Mouse (Mus musculus): Measurements from ENCODE around the gene Cfap73.

Gene Cfap73

DNA sequence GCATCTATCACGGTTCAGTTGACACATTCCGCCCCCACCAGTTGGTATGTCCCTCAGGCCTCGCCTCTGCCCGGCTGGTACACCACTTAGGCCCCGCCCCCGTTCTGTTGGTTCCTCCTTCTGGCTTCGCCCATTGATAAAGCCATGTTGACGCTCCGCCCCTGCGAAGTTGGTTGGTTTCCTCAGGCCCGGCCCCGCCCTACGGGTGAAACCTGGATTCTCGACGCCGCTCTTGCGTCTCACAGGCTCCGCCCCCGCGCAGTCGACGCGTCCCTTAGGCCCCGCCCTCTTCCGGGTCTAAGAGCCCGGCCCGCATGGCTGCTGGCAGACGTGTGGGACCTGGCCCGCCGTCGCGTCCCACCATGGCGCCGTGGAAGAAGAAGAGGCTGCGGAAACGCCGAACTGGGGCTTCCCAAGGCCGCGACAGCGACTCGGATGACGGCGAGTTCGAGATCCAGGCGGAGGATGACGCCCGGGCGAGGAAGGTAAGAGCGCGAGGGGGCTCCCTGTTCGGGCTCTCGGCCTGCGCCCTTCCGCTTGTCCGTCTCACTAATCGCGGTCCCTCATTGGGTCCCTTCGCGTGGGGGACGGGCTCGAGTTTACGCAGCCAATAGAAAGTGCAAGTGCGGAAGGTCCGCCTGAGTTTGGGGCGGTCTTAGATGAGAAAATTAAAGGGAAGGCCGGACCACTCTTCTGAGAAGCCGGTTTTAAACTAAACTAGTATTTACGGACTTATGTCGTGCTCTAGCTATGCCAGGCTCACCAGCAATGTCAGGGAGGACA, 21.0 kb downstream of the Cfap73 start:
- DNase-seq (ENCODE audit: low spot score in 2 of 2), result peak; percentile 100

DNA sequence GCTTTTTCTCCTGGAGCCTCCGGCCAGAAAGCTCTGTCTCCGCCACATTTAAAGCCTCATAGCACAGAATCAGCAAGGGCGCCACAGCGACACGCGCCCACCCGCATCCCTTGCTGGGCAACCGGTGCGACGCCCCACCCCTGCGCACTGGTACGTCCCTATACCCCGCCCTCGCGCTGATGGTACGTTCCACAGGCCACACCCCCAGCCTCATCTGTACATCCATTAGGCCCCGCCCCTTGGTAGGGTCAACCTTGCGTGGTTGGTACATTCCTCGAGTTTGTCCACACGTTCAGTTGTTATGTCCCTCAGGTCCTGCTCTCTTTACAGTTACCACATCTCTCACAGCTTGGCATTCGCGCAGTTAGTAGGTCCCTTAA, 21.6 kb downstream of the Cfap73 start, which contains the start of the genes Rita1 and Ddx54:
Rita1 (minus strand) TSS at position 148 of the 380 bp plus-strand sequence.
Ddx54 (plus strand) TSS at position 298 of the 380 bp plus-strand sequence.
- DNase-seq (ENCODE audit: low spot score in 2 of 2), result peak; percentile 94 to 96

DNA sequence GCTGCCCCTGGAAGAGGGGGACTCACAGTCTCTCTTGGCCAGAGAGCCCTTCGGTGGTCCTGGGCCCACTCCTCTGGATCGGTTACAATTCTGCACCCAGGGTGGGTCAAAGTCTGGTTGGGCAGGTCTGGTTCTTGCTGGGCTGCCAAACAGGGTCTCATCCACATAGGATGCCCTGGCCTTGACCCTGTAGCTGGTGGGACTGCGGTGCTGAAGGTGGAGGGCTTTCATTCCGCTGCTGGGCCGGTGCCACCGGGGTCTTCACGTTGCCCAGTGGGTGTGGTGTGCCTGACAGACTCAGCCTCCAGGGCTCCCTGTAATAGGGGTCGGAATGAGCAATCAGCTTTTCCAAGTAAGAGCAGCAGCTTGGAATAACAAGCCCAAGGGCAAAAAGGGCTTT, 22.6 kb downstream of the Cfap73 start:
- no peak for DNase-seq (ENCODE audit: low spot score in 2 of 2)

DNA sequence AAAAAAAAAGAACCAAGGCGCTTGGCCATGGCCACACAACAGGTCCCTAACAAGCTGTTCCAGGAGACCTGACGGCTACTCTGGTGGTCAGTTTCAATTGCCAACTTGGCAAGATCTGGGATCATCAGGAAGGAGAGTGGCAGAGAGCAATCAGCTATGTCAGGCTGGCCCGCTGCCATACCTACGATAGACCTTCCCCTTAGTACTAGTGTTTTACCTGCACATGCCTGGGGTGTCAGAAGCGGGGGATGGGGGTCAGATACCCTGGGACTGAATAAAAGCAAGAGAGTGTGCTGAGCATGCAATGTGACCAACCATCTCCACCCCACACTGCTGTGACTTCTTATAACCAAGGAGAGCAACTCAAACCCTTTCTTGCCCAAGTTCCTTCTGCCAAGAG, 23.1 kb downstream of the Cfap73 start:
- DNase-seq (ENCODE audit: low spot score in 2 of 2), result no peak

DNA sequence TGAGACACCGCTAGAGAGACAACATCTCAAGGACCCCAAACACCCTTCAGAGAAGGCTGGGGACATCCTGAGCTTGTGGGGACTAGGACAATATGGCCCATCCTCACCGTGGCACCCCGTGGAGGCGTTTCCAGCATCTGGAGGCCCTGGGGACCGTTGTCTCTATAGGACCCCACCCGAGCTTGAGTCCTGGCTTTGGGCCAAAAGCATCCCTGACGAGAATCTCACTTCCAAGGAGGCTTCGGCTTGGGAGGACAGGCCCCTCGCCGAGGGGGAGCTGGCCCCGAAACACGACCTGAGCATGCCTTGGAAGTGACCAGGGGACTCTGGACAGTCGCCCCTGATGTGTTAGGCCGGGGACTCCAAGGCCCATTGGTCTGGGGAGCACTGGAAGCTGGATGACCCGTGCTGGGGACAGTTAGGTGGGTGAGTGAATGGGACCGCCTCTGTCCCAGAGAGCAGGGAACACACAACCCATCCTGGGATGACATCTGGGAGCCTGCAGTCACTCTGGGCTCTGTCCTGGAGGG, 24.7 kb downstream of the Cfap73 start:
- DNase-seq (ENCODE audit: low spot score in 2 of 2), result no peak

DNA sequence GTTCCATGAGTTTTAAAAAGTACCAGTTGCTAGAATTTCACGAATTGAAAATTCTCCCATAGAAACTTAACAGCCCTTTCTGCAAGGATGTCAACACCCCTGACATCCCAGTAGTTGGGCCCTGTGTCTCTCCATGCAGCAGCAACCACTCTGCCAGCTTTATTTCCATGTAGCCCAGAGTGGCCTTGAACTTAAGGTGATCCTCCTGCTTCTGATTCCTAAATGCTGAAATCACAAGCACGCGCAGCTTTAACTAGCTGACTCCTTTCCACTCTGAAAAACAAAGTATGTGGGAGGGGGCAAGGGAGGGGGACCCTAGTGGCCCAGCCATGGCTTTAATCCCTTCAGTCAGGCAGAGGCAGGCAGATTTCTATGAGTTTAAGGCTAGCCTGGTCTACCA, 26.7 kb downstream of the Cfap73 start:
- no peak for DNase-seq (ENCODE audit: low spot score in 2 of 2)

DNA sequence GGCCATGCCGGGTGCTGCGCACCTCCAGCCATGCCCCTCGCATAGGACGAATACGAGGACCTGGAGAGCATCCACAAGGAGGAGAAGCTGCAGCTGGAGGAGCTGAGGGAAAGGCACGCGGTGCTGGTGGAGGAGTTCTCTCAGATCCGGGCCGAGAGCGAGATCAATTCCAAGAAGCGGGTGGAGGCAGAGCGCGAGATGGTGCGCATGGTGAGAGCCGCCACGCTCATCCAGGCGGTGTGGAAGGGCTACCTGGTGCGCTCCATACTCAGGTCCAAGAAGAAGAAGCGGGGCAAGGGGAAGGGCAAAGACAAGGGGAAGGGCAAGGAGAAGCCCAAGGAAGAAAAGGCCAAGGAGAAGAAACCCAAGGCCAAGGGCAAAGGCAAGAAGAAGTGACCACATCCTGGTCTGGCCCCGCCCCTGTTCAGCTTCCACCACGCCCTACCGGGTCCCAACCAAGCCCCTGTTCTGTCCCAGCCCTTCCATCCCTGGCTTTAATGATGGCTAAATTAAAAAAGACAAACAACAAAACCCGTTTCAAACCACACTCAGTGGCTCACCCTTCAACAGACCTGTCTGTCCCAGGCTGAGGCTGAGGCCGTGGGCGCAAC, 27.3 kb downstream of the Cfap73 start:
- no peak for DNase-seq (ENCODE audit: low spot score in 2 of 2)

DNA sequence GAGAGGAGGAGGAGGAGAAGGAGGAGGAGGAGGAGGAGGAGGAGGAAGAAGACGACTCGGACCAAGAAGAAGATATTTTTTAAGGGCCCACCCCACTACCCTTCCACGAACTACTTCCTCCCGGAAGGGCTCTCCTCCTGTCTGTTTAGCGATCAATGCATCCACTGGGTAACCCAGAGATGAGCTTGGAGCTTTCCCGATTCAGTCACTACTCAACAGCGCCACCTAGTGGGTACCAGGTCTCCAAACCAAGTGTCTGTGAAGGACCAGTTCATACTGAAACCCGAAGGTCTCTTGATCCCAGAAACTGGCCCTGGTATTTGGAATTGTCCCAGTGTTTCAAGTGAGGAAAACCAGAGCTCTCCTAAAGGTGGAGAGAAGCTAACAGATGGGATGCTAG, 28.3 kb downstream of the Cfap73 start:
- DNase-seq (ENCODE audit: low spot score in 2 of 2), result peak; percentile 76 to 92

DNA sequence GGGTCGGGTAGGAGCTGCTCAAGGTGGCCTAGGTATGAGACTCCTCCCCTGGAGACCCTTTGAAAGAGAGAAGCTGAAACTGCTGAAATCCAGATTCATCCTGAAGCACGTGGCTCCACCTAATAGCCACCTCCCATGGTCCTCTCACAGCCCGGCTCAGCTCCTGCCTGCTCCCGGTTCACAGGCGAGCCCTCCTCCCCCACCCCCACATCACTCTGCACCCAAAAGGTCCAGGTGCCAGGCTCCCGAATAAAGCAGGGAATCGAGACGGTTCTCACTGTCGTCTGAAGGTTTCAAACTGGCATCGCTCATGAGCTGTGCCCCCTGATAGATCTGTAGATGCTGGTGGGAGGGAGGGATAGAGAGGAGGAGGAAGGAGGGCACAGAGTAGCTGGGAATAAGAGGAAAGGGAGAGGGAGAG, 28.8 kb downstream of the Cfap73 start:
- no peak for DNase-seq (ENCODE audit: low spot score in 2 of 2)

DNA sequence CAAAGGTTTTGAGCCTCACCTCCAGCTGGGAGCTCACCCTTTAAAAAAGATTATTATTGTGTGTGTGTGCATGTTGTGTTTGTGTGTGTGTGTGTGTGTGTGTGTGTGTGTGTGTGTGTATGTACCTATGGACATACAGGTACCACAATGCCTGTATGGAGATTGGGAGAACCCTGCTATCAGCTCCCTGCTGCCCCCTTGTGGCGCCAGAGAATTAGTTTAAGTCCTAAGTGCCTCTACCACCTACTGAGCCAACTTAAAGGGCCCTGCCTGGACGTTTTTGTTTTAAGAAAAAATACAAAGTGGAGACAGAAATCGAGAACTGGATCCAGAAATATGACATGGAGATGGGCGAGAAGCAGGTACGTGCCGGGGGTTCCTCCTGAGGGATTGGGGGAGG, 29.2 kb downstream of the Cfap73 start:
- DNase-seq (ENCODE audit: low spot score in 2 of 2), result peak in 1 of 2 experiments; percentile 84

DNA sequence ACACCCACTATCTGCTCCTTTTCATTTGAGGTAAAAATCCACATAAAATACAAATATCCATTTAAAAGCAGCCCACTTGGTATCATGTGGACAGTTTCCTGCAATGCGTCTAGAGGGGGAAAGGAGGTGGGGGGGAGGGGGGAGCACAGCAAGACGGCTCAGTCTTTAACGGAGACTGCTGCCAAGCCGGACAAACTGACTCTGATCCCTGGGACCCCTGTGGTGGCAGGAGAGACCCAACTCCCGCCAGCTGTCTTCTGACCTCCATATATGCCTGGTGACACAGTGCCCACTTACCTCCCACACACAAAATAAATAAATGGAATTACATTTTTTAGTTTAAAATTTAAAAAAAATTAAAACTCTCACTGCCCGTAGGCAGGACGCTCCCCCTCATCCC, 30.5 kb downstream of the Cfap73 start:
- DNase-seq (ENCODE audit: low spot score in 2 of 2), result no peak

DNA sequence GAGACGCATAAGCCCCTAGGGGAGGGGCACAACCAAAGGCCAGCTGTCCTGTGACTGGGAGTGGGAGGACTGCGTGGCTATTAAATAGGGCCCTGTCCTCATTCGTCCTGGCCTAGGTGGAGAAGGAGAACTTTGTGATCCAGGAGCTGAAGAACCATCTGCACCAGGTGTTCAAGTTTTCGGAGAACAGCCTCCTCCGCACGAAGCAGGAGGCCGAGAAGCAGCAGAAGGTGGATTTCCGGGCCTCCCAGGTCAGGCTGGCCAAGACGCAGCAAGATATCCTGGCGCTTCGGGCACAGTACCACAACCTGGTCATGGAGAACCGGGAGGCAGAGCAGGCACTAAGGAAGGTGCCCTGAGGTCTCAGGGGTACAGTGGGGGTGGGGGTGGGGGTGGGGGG, 31.8 kb downstream of the Cfap73 start:
- no peak for DNase-seq (ENCODE audit: low spot score in 2 of 2)

DNA sequence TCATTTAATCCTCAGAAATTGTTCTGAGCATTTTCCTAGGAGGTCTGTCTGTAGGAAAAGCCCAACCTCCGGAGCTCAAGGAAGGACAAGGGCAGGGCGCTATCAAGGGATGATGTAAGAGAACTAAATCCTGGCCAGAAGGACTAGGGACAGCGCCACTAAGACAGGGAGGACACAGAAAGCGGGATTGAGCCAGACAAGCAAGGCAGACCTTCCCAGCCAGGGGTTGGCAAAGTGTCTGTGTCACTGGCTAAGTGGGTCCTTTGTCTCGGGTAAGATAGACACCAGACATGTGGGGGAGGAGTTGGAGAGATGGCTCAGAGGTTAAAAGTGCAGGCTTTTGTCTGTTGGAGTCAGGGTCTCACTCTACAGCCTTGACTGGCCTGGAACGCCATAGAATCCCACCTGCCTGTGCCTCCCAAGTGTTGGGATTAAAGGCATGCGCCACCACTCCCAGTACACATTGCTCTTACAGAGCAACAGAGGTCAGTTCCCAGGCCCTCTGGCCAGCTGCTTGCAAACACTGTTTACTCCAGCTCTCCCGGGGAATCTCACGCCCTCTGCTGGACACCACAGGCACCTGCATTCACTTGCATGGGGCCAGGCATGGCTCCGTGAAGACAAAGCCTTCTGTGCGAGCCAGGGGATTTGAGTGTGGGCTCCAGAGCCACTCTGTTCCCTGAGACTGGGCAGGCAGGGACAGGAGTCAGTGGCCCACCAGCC, 32.9 kb downstream of the Cfap73 start:
- no peak for DNase-seq (ENCODE audit: low spot score in 2 of 2)

DNA sequence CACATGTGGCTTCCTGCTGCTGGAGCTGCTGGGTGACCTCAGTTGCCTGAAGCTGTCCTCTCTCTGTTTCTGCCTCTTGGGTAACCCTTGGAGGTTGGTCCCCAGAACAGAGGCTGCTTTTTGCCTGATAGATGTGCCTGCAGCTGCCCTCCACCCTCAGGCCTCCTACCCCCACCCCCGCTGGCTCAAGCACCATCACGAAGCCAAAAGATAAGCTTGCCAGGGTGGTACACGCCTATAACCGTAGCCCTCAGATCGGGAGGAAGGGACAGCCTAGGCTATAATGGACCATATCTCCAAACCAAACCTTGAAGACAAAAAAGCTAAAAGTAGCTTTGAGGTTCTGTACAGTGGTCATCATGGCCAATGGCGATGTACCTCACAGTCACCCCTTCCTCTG, 34.4 kb downstream of the Cfap73 start:
- DNase-seq (ENCODE audit: low spot score in 2 of 2), result no peak

DNA sequence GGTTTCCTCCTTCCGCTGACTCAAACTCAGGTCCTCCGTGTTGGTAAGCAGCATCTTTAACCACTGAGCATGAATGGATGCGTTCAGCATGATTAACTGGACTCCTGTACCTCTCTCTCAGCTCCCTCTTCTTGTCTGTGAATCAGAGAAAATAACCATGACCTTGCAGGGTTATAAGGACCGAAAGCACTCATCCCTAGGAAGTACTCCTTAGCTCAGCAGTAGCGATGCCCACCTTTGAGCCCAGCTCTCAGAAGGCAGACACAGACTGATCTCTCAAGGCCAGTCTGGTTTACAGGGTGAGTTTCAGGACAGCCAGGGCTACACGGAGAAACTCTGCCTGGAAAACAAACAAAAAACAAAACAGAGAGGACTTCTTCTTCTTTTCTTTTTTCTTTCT, 39.5 kb downstream of the Cfap73 start:
- DNase-seq (ENCODE audit: low spot score in 2 of 2), result no peak

DNA sequence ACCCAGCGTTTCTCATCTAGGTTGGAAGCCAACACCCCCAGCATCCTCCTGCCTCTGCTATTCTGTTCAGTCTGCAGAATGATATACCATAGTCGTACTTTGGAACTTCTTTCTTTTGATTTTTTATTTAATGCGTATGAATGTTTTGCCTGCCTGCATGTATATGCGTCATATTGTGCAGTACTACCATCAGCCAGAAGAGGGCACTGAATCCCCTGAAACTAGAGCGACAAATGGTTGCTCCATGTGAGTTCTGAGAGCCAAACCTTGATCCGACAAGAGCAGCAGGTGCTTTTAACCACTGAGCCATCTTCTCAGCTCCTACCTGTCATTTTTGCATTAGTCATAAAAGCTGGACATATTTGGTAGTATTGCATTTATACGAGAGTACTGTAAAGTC, 41.9 kb downstream of the Cfap73 start:
- DNase-seq (ENCODE audit: low spot score in 2 of 2), result no peak

DNA sequence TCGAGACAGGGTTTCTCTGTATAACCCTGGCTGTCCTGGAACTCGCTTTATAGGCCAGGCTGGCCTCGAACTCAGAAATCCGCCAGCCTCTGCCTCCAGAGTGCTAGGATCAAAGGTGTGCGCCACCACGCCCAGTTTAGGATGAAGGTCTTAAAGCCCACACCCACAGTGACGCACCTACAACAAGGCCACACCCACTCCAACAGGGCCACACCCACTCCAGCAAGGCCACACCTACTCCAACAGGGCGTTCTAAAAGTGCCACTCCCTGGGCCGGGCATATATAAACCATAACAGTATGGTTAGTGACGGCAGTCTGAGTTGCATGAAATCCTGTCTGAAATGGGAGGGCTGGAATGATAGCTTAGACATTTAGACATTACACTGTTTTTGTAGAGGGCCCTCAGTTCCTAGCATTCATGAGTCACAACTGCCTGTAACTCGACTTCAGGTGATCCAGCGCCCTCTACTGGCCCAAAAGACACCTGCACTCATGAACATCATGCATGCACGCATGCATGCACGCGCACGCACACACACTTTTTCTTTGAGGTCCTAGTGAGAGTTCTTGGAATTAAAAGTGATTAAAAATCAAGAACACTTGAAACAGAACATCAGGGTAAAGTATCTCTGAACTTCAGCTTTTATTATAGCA, 43.6 kb downstream of the Cfap73 start:
- DNase-seq (ENCODE audit: low spot score in 2 of 2), result no peak

DNA sequence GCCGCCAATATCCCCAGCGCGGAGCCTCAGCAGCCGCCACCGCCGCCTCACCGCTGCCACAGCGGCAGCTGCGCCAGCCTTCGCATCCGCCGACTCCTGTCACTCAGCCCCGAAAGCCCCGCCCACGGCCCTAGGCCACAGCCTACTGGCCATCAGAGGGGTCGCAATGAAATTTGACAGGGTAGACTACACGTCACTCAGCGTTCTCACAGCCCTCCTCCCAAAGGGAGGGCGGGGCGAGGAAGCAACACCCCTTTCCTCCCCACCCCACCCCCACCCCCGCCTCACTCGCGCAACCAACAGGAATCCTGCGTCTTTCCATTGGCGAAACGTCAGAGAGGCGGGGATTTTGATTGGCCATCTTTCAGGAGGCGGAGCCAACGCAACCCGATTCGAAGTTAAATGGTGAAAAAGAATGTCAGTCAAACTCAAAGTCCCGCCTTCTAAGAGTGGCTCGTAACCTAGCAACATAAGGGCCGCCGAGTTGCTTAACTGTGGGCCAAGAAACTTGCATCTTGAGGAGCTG, 45.4 kb downstream of the Cfap73 start, which contains the start of the genes Tpcn1 and Iqcd:
Tpcn1 (minus strand) TSS at position 105 of the 526 bp plus-strand sequence.
Iqcd (plus strand) TSS at position 448 of the 526 bp plus-strand sequence.
- DNase-seq (ENCODE audit: low spot score in 2 of 2), result peak; percentile 99

DNA sequence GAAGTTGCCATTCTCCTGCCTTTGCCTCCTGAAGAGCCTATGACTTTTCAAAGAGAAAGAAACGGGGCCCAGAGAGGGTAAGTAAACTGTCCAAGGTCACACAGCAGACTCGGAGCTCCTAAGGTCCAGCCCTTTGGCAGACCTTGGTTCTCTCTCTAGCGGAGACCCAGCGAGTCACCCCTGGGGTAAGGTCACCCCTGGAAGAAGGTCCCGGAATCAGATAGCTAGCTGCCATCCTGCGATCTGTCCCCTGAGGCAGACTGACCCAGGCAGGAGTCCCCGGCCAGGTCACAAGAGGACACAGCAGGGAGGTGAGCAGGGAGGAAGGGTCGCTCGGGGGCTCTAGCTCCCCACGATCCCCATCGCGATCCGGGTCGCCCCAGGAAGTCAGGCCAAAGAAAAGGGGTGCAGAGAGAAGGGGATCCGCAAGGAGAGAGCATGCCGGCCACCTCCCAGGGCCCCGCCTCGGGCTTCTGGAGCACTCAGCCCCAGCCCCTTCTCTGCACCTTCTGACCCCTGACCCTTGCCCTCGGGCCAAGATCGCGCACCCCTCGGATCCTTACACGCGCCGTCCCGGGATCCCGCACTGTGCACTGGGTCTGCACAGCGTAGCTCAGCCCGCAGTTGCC, 46.0 kb downstream of the Cfap73 start:
- DNase-seq (ENCODE audit: low spot score in 2 of 2), result no peak

DNA sequence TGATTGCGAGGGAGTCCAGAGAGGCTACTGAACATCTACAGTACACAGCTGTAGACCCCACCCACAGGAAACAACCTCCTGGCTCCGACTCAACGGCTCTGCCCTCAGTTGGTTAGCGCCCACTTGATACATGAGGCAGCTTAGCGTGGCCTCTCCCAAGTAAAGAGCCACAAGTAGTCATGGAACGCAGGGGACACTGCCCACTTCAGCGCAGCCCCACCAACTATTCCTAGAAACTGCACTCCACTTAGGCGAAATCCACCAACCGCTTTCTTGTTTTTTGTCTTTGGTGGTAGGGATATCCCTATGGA, 46.5 kb downstream of the Cfap73 start:
- DNase-seq (ENCODE audit: low spot score in 2 of 2), result no peak
